Mouse (Mus musculus): ENCODE data around the gene Gm49721. TPM values are rescaled to one million over a fixed set of nuclear protein-coding genes. Genes with fewer than 3 reads are reported as not detected.
"Not testable (repeated sequence)": the region's sequence is repeated elsewhere in the genome, so short reads cannot be mapped to it uniquely, and the experiment has no call there.

The Gm49721 gene
- polyA plus RNA-seq, 1 experiment from 2014 or later, result not detected

- not testable (repeated sequence) for ATAC-seq; H3K36me3 ChIP-seq; H3K9me3 ChIP-seq (replicated peaks); H3K4me3 ChIP-seq; H3K4me2 ChIP-seq; H3K27ac ChIP-seq; H3K9ac ChIP-seq; H3K4me1 ChIP-seq; H3K27me3 ChIP-seq (replicated peaks)
- 40% methylated on average over 1 of the region's 7 CpGs for WGBS (ENCODE audit: insufficient replicate concordance)
Observed at GRCm38 (mm10) chr17:6997778-6998490, 19.2 kb downstream of the Gm49721 start.

GRCm38 (mm10) chr17:7001790-7002585 is 23.3 kb downstream of the Gm49721 start:
- not testable (repeated sequence) for H3K36me3 ChIP-seq; H3K9me3 ChIP-seq (replicated peaks); ATAC-seq; H3K4me1 ChIP-seq; H3K9ac ChIP-seq; H3K4me3 ChIP-seq; H3K27ac ChIP-seq; H3K27me3 ChIP-seq (replicated peaks); H3K4me2 ChIP-seq
- 68% methylated on average over 8 of the region's 12 CpGs for WGBS (ENCODE audit: insufficient replicate concordance)

- H3K4me3 ChIP-seq; H3K4me2 ChIP-seq; H3K27me3 ChIP-seq (replicated peaks); H3K36me3 ChIP-seq; ATAC-seq; H3K4me1 ChIP-seq; H3K9me3 ChIP-seq (replicated peaks); H3K9ac ChIP-seq; H3K27ac ChIP-seq: not testable (repeated sequence)
- no CpG with 5 or more reads among the region's 3 CpGs for WGBS (ENCODE audit: insufficient replicate concordance)
Observed at GRCm38 (mm10) chr17:7003392-7003791, 24.7 kb downstream of the Gm49721 start.

GRCm38 (mm10) chr17:7005646-7006045 is 26.9 kb downstream of the Gm49721 start:
- not testable (repeated sequence) for H3K9me3 ChIP-seq (replicated peaks); H3K27ac ChIP-seq; H3K4me3 ChIP-seq; H3K27me3 ChIP-seq (replicated peaks); ATAC-seq; H3K4me1 ChIP-seq; H3K4me2 ChIP-seq; H3K9ac ChIP-seq; H3K36me3 ChIP-seq
- 50% methylated on average over 4 of the region's 4 CpGs for WGBS (ENCODE audit: insufficient replicate concordance)

- ATAC-seq; H3K9ac ChIP-seq; H3K27me3 ChIP-seq (replicated peaks): not testable (repeated sequence)
Observed at GRCm38 (mm10) chr17:7008885-7009284, 30.2 kb downstream of the Gm49721 start.

GRCm38 (mm10) chr17:7009440-7009839 is 30.7 kb downstream of the Gm49721 start:
- not testable (repeated sequence) for ATAC-seq; H3K27ac ChIP-seq; H3K4me3 ChIP-seq; H3K27me3 ChIP-seq (replicated peaks); H3K9ac ChIP-seq; H3K4me2 ChIP-seq; H3K4me1 ChIP-seq; H3K36me3 ChIP-seq; H3K9me3 ChIP-seq (replicated peaks)
- no CpG with 5 or more reads among the region's 7 CpGs for WGBS (ENCODE audit: insufficient replicate concordance)

More at GRCm38 (mm10) chr17:7008885-7009284, 30.2 kb downstream of the Gm49721 start:
- H3K4me2 ChIP-seq; H3K4me3 ChIP-seq; H3K36me3 ChIP-seq; H3K4me1 ChIP-seq; H3K27ac ChIP-seq; H3K9me3 ChIP-seq (replicated peaks): not testable (repeated sequence)

GRCm38 (mm10) chr17:7009901-7010300 is 31.2 kb downstream of the Gm49721 start:
- H3K36me3 ChIP-seq; H3K9me3 ChIP-seq (replicated peaks); H3K9ac ChIP-seq; H3K27ac ChIP-seq; ATAC-seq; H3K4me2 ChIP-seq; H3K27me3 ChIP-seq (replicated peaks); H3K4me1 ChIP-seq; H3K4me3 ChIP-seq: not testable (repeated sequence)
- WGBS (ENCODE audit: insufficient replicate concordance), result 33% methylated on average over 5 of the region's 9 CpGs

- not testable (repeated sequence) for ATAC-seq; H3K27me3 ChIP-seq (replicated peaks); H3K9me3 ChIP-seq (replicated peaks); H3K4me1 ChIP-seq; H3K4me2 ChIP-seq; H3K4me3 ChIP-seq; H3K27ac ChIP-seq; H3K36me3 ChIP-seq; H3K9ac ChIP-seq
- WGBS (ENCODE audit: insufficient replicate concordance), result no CpG with 5 or more reads among the region's 1 CpGs
Observed at GRCm38 (mm10) chr17:7014190-7014589, 35.5 kb downstream of the Gm49721 start.

GRCm38 (mm10) chr17:7025257-7025656 is 46.6 kb downstream of the Gm49721 start, which contains the start of gene Gm1604a:
TSS of gene Gm1604a (plus strand) at chr17:7025568.
- not testable (repeated sequence) for H3K9me3 ChIP-seq (replicated peaks); H3K27ac ChIP-seq; H3K4me2 ChIP-seq; ATAC-seq; H3K27me3 ChIP-seq (replicated peaks); H3K36me3 ChIP-seq; H3K4me1 ChIP-seq; H3K4me3 ChIP-seq; H3K9ac ChIP-seq
- WGBS (ENCODE audit: insufficient replicate concordance), result 29% methylated on average over 7 of the region's 14 CpGs

GRCm38 (mm10) chr17:7025764-7026346 is 47.2 kb downstream of the Gm49721 start:
- 61% methylated on average over 3 of the region's 14 CpGs for WGBS (ENCODE audit: insufficient replicate concordance)

GRCm38 (mm10) chr17:7030204-7030603 is 51.5 kb downstream of the Gm49721 start:
- not testable (repeated sequence) for H3K9ac ChIP-seq; H3K27ac ChIP-seq; H3K9me3 ChIP-seq (replicated peaks); H3K4me2 ChIP-seq; ATAC-seq; H3K27me3 ChIP-seq (replicated peaks); H3K36me3 ChIP-seq; H3K4me3 ChIP-seq; H3K4me1 ChIP-seq
- WGBS (ENCODE audit: insufficient replicate concordance), result 62% methylated on average over 5 of the region's 7 CpGs

More at GRCm38 (mm10) chr17:7025764-7026346, 47.2 kb downstream of the Gm49721 start:
- H3K36me3 ChIP-seq; H3K27me3 ChIP-seq (replicated peaks); H3K9me3 ChIP-seq (replicated peaks); H3K27ac ChIP-seq; H3K9ac ChIP-seq; H3K4me1 ChIP-seq; H3K4me2 ChIP-seq; H3K4me3 ChIP-seq; ATAC-seq: not testable (repeated sequence)

- ATAC-seq; H3K9ac ChIP-seq; H3K27ac ChIP-seq; H3K4me3 ChIP-seq; H3K4me1 ChIP-seq; H3K27me3 ChIP-seq (replicated peaks); H3K36me3 ChIP-seq; H3K4me2 ChIP-seq; H3K9me3 ChIP-seq (replicated peaks): not testable (repeated sequence)
- WGBS (ENCODE audit: insufficient replicate concordance), result 54% methylated on average over 3 of the region's 6 CpGs
Observed at GRCm38 (mm10) chr17:7030622-7031174, 52.0 kb downstream of the Gm49721 start.

All from liver, embryonic 12.5 days (tissue).